Mouse (Mus musculus): Measurements from ENCODE around the gene C2cd4d. TPM values are rescaled to one million over a fixed set of nuclear protein-coding genes. Genes with fewer than 3 reads are reported as not detected.

The C2cd4d gene
- polyA plus RNA-seq, 1 experiment from 2014 or later, result 0.54 TPM

DNA sequence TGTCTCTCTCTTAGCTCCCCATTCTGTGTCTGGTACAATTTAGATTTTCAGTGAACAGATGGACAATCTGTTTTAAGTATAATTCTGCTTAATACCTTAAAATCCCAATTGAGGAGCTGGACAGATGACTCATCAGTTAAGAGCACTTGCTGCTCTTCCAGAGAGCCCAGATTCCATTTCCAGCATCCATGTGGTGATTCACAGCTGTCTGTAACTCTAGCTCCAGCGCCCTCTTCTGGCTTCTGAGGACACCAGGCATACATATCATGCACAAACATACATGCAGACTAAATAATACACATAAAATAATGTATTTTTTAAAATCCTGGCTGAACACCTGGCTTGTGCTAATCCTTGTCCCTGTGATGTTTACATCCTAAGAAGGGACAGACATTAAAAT is 1.4 kb upstream of the C2cd4d start:
- Histone ChIP-seq H3K27me3 (ENCODE audit: control insufficient read depth, insufficient read depth, low read length) (peaks cover 35% of the 10 kb centered on the region), H3K36me3 (ENCODE audit: control insufficient read depth, insufficient read depth) (no peaks in the 10 kb centered on the region), H3K4me1 (ENCODE audit: control insufficient read depth, insufficient read depth, low read length) (peaks cover 3% of the 10 kb centered on the region; the same call in 1 of the 2 replicates), H3K4me2 (ENCODE audit: low read depth, low read length) (no peak overlapping the region), H3K9me3 (replicated peaks; ENCODE audit: control insufficient read depth, low read length) (peaks cover 10% of the 10 kb centered on the region), H3K4me3 (ENCODE audit: low read length) (no peak overlapping the region), H3K9ac (ENCODE audit: low read length) (no peak overlapping the region), H3K27ac (ENCODE audit: low read length) (no peak overlapping the region)
- 2% methylated on average over 1 of the region's 1 CpGs for WGBS
- ATAC-seq (replicated peaks; ENCODE audit: extremely low read depth, insufficient read depth, low FRiP score), result no peak

DNA sequence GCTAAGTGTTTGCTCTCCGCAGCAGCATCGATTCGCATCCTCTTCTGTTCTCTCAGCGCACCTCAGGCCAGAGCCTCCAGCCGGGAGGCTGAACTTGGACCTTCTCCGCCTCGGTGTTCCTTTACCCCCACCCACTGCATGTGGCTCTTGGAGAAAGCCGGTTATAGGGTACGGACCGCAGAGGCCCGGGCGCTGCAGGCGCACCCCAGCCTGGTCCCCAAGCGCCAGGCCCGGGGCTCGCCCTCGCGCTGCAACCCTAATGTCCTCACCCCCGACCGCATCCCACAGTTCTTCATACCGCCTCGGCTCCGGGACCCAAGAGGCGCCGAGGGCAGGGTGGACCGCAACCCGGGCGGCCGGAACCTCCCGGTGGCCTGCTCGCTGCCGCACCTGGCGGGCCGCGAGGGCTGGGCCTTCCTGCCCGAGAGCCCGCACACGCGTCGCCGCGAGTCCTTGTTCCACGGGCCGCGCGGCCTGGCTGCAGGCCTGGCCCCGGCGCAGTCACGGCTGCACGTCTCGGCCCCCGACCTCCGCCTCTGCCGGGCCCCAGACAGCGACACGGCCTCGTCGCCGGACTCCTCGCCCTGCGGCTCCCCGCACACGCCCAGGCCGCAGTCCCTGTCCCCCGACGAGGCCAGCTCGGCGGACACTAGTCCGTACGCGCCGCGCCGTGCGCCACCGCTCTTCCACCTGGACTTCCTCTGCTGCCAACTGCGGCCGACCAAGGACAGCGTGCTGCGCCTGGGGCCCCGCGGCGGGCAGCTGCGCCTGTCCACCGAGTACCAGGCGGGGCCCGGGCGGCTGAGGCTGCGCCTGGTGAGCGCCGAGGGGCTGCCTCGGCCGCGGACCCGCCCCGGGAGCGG is 1.3 kb downstream of the C2cd4d start:
- peaks cover 40% of the 10 kb centered on the region for H3K27me3 ChIP-seq (ENCODE audit: control insufficient read depth, insufficient read depth, low read length)
- WGBS, result 6% methylated on average over 86 of the region's 97 CpGs

DNA sequence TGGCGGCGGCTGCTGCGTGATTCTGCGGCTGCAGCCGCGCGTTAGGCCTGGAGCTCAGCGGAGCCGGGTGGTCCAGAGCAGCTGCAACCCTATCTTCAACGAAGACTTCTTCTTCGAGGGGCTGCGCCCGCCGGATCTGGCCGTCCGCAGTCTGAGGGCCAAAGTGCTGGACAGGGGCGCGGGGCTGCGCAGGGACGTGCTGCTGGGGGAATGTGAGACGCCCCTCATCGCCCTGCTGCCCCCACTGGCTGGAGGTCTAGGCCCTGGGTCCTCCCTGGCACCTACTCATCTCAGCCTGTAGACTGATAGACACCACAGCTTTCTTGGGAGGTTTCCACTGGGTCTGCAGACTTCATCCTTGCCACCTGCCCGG is 1.9 kb downstream of the C2cd4d start:
- Histone ChIP-seq H3K36me3 (ENCODE audit: control insufficient read depth, insufficient read depth) (no peaks in the 10 kb centered on the region), H3K27ac (ENCODE audit: low read length) (no peak overlapping the region), H3K9ac (ENCODE audit: low read length) (peak overlapping the region; percentile 79), H3K9me3 (replicated peaks; ENCODE audit: control insufficient read depth, low read length) (0 out of 2 replicates have a peak, but pooled peaks cover 3% of the 10 kb centered on the region), H3K4me1 (ENCODE audit: control insufficient read depth, insufficient read depth, low read length) (peaks cover 3% of the 10 kb centered on the region; the same call in 1 of the 2 replicates), H3K4me3 (ENCODE audit: low read length) (peak overlapping the region; percentile 52), H3K4me2 (ENCODE audit: low read depth, low read length) (peak overlapping the region; percentile 97), H3K27me3 (ENCODE audit: control insufficient read depth, insufficient read depth, low read length) (peaks cover 40% of the 10 kb centered on the region)
- ATAC-seq (replicated peaks; ENCODE audit: extremely low read depth, insufficient read depth, low FRiP score), result no peak
- WGBS, result 3% methylated on average over 23 of the region's 23 CpGs

More for the DNA sequence above, 1.3 kb downstream of the C2cd4d start:
- ATAC-seq (replicated peaks; ENCODE audit: extremely low read depth, insufficient read depth, low FRiP score), result peak; percentile 60; the same call in 1 of the 2 replicates
- 0 out of 2 replicates have a peak, but pooled peaks cover 3% of the 10 kb centered on the region for H3K9me3 ChIP-seq (replicated peaks; ENCODE audit: control insufficient read depth, low read length)
- peak overlapping the region; percentile 97 for H3K4me2 ChIP-seq (ENCODE audit: low read depth, low read length)
- H3K4me1 ChIP-seq (ENCODE audit: control insufficient read depth, insufficient read depth, low read length), result peaks cover 3% of the 10 kb centered on the region; the same call in 1 of the 2 replicates
- no peaks in the 10 kb centered on the region for H3K36me3 ChIP-seq (ENCODE audit: control insufficient read depth, insufficient read depth)
- H3K4me3 ChIP-seq (ENCODE audit: low read length), result peak overlapping the region; percentile 52
- no peak overlapping the region for H3K27ac ChIP-seq (ENCODE audit: low read length)
- peak overlapping the region; percentile 79 for H3K9ac ChIP-seq (ENCODE audit: low read length)

DNA sequence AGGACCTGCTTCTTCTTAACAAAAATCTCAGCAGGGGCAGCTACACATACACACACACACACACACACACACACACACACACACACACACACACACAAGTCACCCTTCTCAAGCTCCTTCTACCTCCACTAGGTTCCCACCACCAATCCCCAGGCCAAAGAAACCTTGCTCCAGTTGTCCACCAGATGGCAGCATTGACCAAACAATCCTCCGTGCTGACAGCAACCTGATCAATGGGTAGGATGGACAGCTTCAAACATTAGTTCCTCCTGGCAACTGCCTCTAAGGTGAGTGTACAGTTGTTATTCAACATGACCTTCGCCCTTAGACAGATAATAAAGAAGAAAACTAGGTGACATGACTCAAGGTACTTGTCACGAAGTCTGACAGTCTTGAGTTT is 4.5 kb downstream of the C2cd4d start:
- H3K9ac ChIP-seq (ENCODE audit: low read length), result no peak overlapping the region
- no peaks in the 10 kb centered on the region for H3K36me3 ChIP-seq (ENCODE audit: control insufficient read depth, insufficient read depth)
- H3K4me2 ChIP-seq (ENCODE audit: low read depth, low read length), result no peak overlapping the region
- H3K27me3 ChIP-seq (ENCODE audit: control insufficient read depth, insufficient read depth, low read length), result peaks cover 33% of the 10 kb centered on the region
- ATAC-seq (replicated peaks; ENCODE audit: extremely low read depth, insufficient read depth, low FRiP score), result no peak
- WGBS, result 24% methylated on average over 3 of the region's 3 CpGs
- no peak overlapping the region for H3K27ac ChIP-seq (ENCODE audit: low read length)
- H3K4me1 ChIP-seq (ENCODE audit: control insufficient read depth, insufficient read depth, low read length), result peaks cover 10% of the 10 kb centered on the region
- no peak overlapping the region for H3K4me3 ChIP-seq (ENCODE audit: low read length)
- 0 out of 2 replicates have a peak, but pooled peaks cover 3% of the 10 kb centered on the region for H3K9me3 ChIP-seq (replicated peaks; ENCODE audit: control insufficient read depth, low read length)

DNA sequence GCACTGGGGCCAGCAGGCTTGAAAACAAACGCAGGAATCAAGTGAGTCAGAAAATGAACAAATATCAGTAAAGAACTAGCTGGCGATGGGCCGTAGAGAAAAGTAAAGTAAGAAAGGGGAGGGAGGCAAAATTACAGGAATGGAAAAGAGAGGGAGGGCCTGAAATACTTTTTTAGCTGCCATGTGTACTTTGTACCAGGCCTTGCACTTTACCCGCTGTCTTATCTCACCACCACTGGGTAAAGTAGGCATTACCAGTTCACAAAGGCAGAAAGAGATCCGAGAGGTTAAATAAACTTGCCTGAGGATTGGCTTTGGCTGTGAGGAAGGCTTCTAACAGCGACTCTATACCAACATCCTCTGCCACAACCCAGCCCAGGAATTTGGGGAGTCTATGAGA is 5.3 kb downstream of the C2cd4d start:
- Histone ChIP-seq H3K9ac (ENCODE audit: low read length) (no peak overlapping the region), H3K4me1 (ENCODE audit: control insufficient read depth, insufficient read depth, low read length) (peaks cover 17% of the 10 kb centered on the region), H3K27me3 (ENCODE audit: control insufficient read depth, insufficient read depth, low read length) (peaks cover 25% of the 10 kb centered on the region), H3K27ac (ENCODE audit: low read length) (no peak overlapping the region), H3K4me3 (ENCODE audit: low read length) (no peak overlapping the region), H3K4me2 (ENCODE audit: low read depth, low read length) (no peak overlapping the region), H3K9me3 (replicated peaks; ENCODE audit: control insufficient read depth, low read length) (0 out of 2 replicates have a peak, but pooled peaks cover 3% of the 10 kb centered on the region), H3K36me3 (ENCODE audit: control insufficient read depth, insufficient read depth) (no peaks in the 10 kb centered on the region)
- ATAC-seq (replicated peaks; ENCODE audit: extremely low read depth, insufficient read depth, low FRiP score), result no peak
- 61% methylated on average over 6 of the region's 6 CpGs for WGBS

DNA sequence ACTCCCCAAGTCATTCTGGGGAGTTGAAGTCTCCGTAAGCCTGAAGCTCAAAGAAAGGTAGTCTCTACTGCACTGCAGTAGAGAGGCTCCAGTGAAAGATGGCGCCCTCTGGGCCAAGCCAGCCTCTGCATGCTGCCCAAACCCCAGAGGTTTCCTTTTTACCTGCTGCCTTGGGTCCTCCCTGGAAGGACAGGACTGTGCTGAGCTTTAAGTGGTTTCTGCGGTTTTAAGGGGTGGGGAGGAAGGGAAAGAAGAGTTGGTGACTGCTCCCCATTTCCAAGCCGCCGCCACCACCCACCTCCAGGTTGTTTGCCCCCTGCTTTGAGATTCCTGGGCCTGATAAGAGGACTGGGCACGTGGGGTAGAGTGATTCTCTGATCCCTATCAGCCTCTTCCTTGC is 6.4 kb downstream of the C2cd4d start:
- WGBS, result 57% methylated on average over 6 of the region's 6 CpGs
- ATAC-seq (replicated peaks; ENCODE audit: extremely low read depth, insufficient read depth, low FRiP score), result no peak

DNA sequence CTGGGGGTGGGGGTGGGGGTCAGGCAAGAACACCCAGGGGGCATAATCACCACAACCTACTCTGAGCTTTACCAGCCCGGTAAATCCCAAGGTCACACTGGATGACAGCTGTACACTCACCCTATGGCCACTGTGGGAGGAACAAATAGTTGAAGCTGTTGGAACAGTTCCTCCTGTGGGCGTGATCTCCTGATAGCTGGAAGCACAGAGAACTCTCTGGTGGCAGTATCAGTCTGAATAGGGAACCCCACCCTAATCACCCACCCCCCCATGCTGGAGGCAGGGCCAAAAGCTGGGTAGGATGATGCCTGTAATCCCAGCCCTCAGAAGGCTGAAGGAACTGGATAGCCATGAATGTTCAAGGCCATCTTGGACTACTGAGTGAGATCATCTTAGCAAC is 7.5 kb downstream of the C2cd4d start:
- Histone ChIP-seq H3K4me3 (ENCODE audit: low read length) (no peak overlapping the region), H3K4me2 (ENCODE audit: low read depth, low read length) (no peak overlapping the region), H3K9ac (ENCODE audit: low read length) (no peak overlapping the region), H3K27me3 (ENCODE audit: control insufficient read depth, insufficient read depth, low read length) (peaks cover 9% of the 10 kb centered on the region), H3K36me3 (ENCODE audit: control insufficient read depth, insufficient read depth) (no peaks in the 10 kb centered on the region), H3K9me3 (replicated peaks; ENCODE audit: control insufficient read depth, low read length) (no peaks in the 10 kb centered on the region), H3K4me1 (ENCODE audit: control insufficient read depth, insufficient read depth, low read length) (peaks cover 24% of the 10 kb centered on the region), H3K27ac (ENCODE audit: low read length) (no peak overlapping the region)
- ATAC-seq (replicated peaks; ENCODE audit: extremely low read depth, insufficient read depth, low FRiP score), result no peak
- 29% methylated on average over 2 of the region's 2 CpGs for WGBS

More for the DNA sequence above, 6.4 kb downstream of the C2cd4d start:
- Histone ChIP-seq H3K4me2 (ENCODE audit: low read depth, low read length) (no peak overlapping the region), H3K4me1 (ENCODE audit: control insufficient read depth, insufficient read depth, low read length) (peaks cover 26% of the 10 kb centered on the region), H3K27ac (ENCODE audit: low read length) (no peak overlapping the region), H3K4me3 (ENCODE audit: low read length) (no peak overlapping the region), H3K36me3 (ENCODE audit: control insufficient read depth, insufficient read depth) (no peaks in the 10 kb centered on the region), H3K9ac (ENCODE audit: low read length) (no peak overlapping the region), H3K27me3 (ENCODE audit: control insufficient read depth, insufficient read depth, low read length) (peaks cover 16% of the 10 kb centered on the region), H3K9me3 (replicated peaks; ENCODE audit: control insufficient read depth, low read length) (no peaks in the 10 kb centered on the region)

DNA sequence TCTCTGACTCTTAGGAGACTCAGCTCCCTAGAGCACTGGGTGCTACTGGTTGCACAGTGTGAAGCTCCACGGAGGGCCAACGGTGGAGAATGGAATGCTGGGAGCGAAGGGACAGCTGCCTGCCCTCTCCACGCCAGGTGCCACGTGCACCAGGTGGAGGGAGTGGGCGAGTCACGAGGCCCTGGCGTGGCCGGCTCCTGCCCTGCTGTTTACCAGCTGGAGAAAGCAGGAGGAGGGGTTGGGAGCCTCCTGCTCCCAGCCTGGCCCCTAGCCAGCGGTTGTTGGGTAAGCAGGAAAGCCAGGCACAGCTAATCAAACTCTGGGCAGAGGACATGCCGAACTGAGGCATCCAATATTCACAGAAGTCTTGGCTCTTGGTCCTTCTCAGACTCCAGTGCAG is 9.4 kb downstream of the C2cd4d start:
- Histone ChIP-seq H3K36me3 (ENCODE audit: control insufficient read depth, insufficient read depth) (no peaks in the 10 kb centered on the region), H3K9me3 (replicated peaks; ENCODE audit: control insufficient read depth, low read length) (no peaks in the 10 kb centered on the region), H3K9ac (ENCODE audit: low read length) (peak overlapping the region; percentile 8), H3K4me3 (ENCODE audit: low read length) (peak overlapping the region; percentile 11), H3K27ac (ENCODE audit: low read length) (peak overlapping the region; percentile 14; the same call in 1 of the 2 replicates), H3K4me1 (ENCODE audit: control insufficient read depth, insufficient read depth, low read length) (peaks cover 24% of the 10 kb centered on the region), H3K27me3 (ENCODE audit: control insufficient read depth, insufficient read depth, low read length) (no peaks in the 10 kb centered on the region), H3K4me2 (ENCODE audit: low read depth, low read length) (peak overlapping the region; percentile 59)
- peak; percentile 39 for ATAC-seq (replicated peaks; ENCODE audit: extremely low read depth, insufficient read depth, low FRiP score)
- WGBS, result 9% methylated on average over 11 of the region's 11 CpGs

DNA sequence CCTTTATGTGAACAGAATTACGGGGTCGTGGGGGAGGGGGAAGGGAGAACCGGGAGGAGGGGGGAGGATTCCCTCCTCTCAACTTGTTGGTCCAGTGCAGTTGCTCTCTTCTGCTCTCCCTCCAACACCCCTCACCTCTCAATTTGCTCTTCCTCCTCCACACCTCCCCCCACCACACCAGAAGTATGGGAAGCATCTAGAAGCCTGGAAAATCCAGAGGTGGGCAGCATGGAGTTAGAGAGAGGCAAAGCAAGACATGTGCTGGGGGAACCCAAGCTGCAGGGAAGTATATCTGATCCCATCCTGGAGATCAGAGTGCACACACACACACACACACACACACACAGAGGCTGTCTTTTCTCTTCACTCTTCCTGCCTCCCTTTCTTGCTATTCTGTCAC is 9.8 kb downstream of the C2cd4d start:
- peaks cover 24% of the 10 kb centered on the region for H3K4me1 ChIP-seq (ENCODE audit: control insufficient read depth, insufficient read depth, low read length)
- H3K27ac ChIP-seq (ENCODE audit: low read length), result peak overlapping the region; percentile 3; the same call in 1 of the 2 replicates
- H3K4me2 ChIP-seq (ENCODE audit: low read depth, low read length), result peak overlapping the region; percentile 59
- no peaks in the 10 kb centered on the region for H3K36me3 ChIP-seq (ENCODE audit: control insufficient read depth, insufficient read depth)
- peak overlapping the region; percentile 11; the same call in 1 of the 2 replicates for H3K4me3 ChIP-seq (ENCODE audit: low read length)
- WGBS, result 3% methylated on average over 3 of the region's 3 CpGs
- ATAC-seq (replicated peaks; ENCODE audit: extremely low read depth, insufficient read depth, low FRiP score), result no peak
- no peaks in the 10 kb centered on the region for H3K9me3 ChIP-seq (replicated peaks; ENCODE audit: control insufficient read depth, low read length)
- H3K9ac ChIP-seq (ENCODE audit: low read length), result peak overlapping the region; percentile 8
- no peaks in the 10 kb centered on the region for H3K27me3 ChIP-seq (ENCODE audit: control insufficient read depth, insufficient read depth, low read length)
